Mouse (Mus musculus): Measurements from ENCODE around the gene Pcgf6.
"Not testable (repeated sequence)": the region's sequence is repeated elsewhere in the genome, so short reads cannot be mapped to it uniquely, and the experiment has no call there.

Pcgf6 gene

GRCm38 (mm10) chr19:47024954-47025353, 25.8 kb downstream of the Pcgf6 start:
- peak; percentile 24 to 38 for DNase-seq

DNA sequence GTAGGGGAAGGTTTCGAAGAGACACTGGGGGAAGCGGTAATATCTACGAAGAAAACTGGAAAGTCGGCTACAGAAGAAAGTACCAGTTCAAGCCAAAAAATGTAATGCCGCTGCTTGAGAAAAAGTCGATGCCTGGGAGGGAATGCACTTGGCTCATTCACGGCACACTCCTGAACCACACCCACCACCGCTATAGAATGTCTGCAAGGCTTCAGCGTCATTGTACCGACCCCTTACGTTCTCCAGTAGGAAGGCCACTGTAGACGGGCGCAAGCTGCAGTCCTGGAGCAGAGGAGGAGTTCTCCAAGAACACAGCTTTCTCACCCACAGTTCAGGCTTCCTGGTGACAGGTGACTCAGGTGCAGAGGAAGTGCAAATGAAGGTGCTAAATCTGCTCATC, 27.2 kb downstream of the Pcgf6 start:
- no peak for DNase-seq

DNA sequence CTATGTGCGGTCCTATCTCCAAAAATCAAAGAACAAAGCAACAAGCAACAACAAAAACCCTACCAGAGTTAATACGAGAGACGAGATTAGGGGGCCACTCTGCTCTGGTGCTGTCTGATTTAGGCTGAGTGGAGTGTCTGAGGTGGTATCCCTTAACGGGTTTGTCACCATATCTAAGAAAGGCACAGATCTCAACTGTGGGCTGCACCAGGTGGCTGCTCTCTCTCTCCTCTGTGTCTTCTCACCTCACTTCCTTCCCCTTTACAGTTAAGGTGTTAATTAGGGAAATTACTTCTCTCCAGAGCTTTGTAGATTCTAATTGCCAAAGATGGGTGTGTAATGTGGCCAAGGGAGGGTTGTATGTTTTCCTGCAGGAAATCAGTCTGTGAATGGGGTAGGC, 28.0 kb downstream of the Pcgf6 start:
- no peak for DNase-seq

- DNase-seq, result no peak
Observed at GRCm38 (mm10) chr19:47019326-47019725, 31.4 kb downstream of the Pcgf6 start.

DNA sequence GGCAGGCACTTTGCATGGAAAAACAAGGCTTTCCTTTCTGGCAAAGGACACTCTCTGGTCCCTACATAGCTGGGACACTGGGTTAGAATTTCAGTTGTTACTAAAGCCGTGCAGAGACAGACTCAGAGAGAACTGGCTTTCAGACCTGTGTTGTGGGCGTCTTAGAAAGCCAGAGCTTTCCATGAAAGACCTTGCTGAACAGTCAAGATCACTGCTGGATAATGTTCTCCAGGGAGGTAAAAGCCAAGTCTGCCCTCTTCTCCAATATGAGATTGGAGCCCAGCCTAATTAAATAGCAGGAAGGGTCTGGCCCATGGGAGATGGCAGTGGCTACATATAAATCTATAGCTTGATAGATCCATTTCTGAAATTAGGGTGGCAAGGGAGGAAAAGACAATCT, 32.4 kb downstream of the Pcgf6 start:
- DNase-seq, result no peak

- DNase-seq, result no peak
Observed at GRCm38 (mm10) chr19:47017831-47018230, 32.9 kb downstream of the Pcgf6 start.

- peak; percentile 63 to 70 for DNase-seq
Observed at GRCm38 (mm10) chr19:47016487-47016886, 34.2 kb downstream of the Pcgf6 start.

- no peak for DNase-seq
Observed at GRCm38 (mm10) chr19:47015965-47016364, 34.7 kb downstream of the Pcgf6 start.

- no peak for DNase-seq
Observed at GRCm38 (mm10) chr19:47015396-47015795, 35.3 kb downstream of the Pcgf6 start.

- no peak for DNase-seq
Observed at GRCm38 (mm10) chr19:47014447-47015381, 36.0 kb downstream of the Pcgf6 start, which contains the start of the genes Ina and Nt5c2. Gene Ina (plus strand): TSS chr19:47014698. Gene Nt5c2 (minus strand): TSS chr19:47015153.

DNA sequence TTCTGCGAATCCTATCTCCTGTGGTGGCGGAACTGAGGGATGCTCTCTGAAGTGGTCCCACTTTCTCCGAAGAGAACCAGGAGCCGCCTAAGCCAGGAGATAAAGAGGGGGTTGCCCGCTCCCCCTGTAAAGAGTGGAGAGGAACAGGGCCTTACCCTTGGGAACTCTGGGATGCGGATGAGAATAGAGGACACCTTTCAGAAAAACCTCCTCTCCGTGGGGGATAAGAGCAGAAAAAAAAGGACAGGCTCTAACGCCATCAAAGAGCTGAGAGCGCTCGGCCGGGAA, 36.6 kb downstream of the Pcgf6 start:
- no peak for DNase-seq

DNA sequence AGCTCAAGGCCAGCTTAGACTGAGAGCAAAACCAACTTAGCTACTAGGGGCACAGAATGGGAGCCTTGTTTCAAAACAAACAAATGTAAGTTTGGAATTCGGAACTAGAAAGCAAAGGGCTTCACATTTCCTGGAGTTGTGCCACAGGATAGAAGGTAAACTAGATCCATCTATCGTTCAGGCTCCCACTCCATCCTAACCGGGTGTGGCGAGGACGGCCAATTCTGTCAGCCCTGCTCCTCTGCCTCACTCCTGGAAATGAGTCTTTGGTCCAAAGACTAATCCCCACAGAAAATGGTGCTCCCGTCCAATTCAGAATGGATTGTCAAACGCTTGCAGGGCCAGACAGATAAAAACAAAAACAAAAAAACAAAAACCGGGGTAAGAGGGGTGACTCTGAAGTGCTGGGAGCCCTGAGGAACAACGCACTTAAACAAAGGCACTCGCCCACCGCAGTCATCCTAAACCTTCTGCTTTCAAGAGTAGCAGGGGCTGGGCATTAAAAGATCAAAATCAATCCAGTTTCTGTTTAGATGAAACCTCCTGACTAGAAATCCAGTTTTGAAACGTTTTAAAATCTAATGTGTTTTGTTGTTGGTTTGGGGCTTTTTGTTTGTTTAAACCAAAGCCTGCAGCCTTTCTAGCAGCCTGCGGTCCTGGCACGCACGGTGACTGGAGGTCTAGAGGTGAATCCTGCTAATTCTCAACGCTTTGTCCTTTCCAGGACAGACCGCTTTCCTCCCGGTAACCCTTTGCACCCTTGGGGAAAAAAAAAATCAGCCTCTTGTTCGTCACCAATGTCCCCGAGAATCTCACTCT, 37.2 kb downstream of the Pcgf6 start:
- no peak for DNase-seq

- no peak for DNase-seq
Observed at GRCm38 (mm10) chr19:47012521-47013130, 38.1 kb downstream of the Pcgf6 start.

DNA sequence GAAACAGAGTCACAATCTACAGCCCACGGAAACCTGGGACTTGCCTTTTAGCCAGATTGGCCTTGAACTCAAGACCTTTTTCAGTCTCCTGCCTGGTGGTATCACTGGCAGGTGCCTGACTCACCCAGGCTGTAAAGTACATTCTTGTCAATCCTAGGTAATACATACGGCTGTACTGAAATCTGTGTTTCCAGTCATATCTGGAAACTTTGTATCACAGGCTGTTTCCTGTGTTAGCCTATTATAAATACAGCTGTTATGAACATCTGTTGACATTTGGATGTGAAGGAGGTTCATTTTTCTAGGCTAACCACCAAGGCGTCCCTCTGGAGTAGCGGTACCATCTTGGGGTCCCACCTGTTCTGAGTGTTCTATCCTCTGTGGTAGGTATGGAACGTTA, 40.8 kb downstream of the Pcgf6 start:
- DNase-seq, result no peak

DNA sequence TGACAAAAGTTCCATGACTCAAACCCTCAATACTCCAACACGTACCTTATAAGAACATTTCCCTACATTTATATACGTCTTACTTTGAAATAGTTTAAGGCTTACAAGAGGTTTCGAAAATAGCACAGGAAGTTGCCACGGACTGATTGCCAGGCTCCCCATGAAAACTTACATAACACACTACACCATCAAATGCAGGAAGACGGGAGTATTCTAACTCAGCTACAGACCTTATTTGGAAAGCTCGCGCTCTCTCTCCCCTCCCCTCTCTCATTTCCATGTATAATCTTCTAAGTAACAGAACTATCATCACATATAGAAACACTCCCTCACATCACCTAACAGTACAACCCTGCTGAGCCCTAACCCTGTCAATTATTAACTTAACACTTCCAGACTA, 41.3 kb downstream of the Pcgf6 start:
- no peak for DNase-seq

- DNase-seq, result peak in 1 of 2 experiments; percentile 15
Observed at GRCm38 (mm10) chr19:47006321-47006720, 44.4 kb downstream of the Pcgf6 start.

DNA sequence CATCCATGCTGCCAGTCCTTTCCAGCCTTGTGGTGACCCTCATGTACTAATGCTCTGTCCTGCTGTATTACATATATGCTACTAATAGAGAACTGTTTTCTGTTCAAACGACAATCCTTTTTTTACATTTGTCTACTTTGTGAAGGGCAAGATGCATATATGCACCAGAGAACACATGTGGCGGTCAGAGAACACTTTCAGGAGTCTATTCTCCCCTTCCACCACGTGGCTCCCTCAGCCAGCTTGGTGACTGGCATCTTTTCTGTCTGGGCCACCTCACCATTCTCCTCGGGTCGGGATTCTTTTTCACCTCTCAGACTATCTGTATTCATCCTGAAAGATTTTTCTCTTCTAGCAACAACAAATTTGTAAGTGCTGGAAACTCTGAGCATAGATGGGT, 44.8 kb downstream of the Pcgf6 start:
- no peak for DNase-seq

- no peak for DNase-seq
Observed at GRCm38 (mm10) chr19:47003742-47004511, 46.8 kb downstream of the Pcgf6 start.

DNA sequence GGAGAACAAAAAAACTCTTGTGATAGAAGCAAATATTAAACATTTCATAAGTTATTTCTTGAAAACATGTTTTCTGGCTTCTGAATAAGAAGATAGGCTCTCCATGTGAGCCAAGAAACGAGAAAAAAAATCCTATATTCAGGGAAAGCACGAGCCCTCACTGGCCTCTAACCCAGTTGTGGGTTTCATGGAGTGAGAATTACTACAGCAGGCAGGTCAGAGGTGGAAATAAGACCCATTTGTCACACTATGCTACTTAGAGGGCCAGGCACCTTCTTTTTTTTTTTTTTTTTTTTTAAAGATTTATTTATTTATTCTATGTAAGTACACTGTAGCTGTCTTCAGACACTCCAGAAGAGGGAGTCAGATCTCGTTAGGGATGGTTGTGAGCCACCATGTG, 50.3 kb downstream of the Pcgf6 start:
- not testable (repeated sequence) for DNase-seq

DNA sequence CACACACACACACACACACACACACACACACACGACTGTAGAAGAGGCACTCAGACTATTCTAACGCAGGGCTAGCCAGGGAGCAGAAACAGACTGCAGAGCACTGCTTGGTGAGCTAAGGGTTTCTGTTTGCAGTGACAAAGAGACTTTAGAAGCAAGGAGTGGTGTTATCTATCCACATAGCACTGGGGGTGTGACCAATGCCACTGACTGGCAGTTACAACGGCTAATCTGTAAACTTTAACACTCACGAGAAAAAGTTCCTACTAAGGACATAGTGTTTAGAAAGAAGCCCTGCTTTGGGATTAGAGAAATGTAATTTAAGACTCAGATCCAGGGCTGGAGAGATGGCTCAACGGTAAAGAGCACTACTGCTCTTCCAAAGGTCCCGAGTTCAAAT, 51.0 kb downstream of the Pcgf6 start:
- no peak for DNase-seq

DNA sequence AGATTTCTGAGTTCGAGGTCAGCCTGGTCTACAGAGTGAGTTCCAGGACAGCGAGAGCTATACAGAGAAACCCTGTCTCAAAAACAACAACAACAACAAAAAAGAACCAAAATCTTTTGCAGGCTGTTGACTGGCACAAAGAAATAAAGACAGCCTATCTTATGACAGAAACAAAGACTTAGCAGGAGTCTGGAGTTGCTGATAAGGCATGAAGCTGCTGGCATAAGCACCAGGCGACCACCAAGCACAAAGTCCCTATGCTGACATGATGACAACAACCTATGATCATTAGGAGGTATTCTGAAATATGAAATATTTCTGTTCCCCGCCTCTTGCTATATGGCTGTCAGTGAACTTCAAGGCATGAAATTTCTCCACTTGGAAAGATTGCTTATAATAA, 51.8 kb downstream of the Pcgf6 start:
- DNase-seq, result no peak

GRCm38 (mm10) chr19:46998168-46998870, 52.4 kb downstream of the Pcgf6 start:
- DNase-seq, result no peak
